Mouse (Mus musculus): ENCODE measurements around the gene Cd28. TPM values are rescaled to one million over a fixed set of nuclear protein-coding genes. Genes with fewer than 3 reads are reported as not detected.

Cd28 gene
- polyA plus RNA-seq, 1 experiment from 2014 or later = 0.06 TPM

GRCm38 (mm10) chr1:60776906-60777305 is 60.3 kb downstream of the Cd28 start:
- no peak overlapping the region for H3K27ac ChIP-seq
- H3K4me1 ChIP-seq = peaks cover 3% of the 10 kb centered on the region; the same call in 1 of the 2 replicates
- no peak overlapping the region for H3K4me2 ChIP-seq (replicated peaks)
- H3K27me3 ChIP-seq = no peaks in the 10 kb centered on the region
- no peaks in the 10 kb centered on the region for H3K36me3 ChIP-seq
- 86% methylated on average over 3 of the region's 3 CpGs for WGBS
- no peak for ATAC-seq (ENCODE audit: low FRiP score)
- no peak overlapping the region for H3K4me3 ChIP-seq
- H3K9ac ChIP-seq = no peak overlapping the region
- no peaks in the 10 kb centered on the region for H3K9me3 ChIP-seq (replicated peaks)

DNA sequence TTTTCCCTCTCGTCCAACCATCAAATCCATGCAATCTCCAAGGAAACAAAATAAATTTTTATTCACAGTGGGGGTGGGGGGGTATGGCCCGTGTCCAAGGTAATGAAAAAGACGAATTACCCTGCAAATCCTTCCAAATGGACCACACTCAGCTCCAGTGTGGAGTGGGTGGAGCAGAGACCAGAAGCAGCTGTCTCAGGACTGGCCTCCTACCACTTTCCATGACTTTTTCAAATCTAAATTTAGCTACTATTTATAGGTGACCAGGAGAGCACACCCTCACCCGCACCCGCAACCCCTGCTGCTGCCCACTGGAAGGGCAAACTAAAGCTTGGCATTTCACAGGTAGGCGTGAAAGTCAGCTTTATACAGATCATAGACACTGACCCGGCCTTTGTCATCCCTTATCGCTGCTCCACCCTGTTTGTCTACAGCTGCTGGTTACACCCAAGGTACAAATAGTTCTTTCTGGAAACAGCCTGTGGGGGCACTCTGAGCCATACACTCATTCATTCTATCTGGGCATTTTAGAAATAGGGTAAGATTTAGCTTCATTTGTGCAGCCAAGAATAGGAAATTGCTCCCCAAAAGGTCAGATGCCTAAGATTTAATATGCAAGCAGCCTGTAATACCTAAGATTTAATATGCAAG is 62.0 kb downstream of the Cd28 start:
- Histone ChIP-seq H3K36me3 (no peaks in the 10 kb centered on the region), H3K4me1 (peaks cover 3% of the 10 kb centered on the region; the same call in 1 of the 2 replicates), H3K9ac (no peak overlapping the region), H3K9me3 (replicated peaks) (no peaks in the 10 kb centered on the region), H3K27me3 (no peaks in the 10 kb centered on the region), H3K4me2 (replicated peaks) (no peak overlapping the region), H3K27ac (no peak overlapping the region), H3K4me3 (no peak overlapping the region)
- WGBS = 69% methylated on average over 8 of the region's 8 CpGs
- ATAC-seq (ENCODE audit: low FRiP score) = no peak

DNA sequence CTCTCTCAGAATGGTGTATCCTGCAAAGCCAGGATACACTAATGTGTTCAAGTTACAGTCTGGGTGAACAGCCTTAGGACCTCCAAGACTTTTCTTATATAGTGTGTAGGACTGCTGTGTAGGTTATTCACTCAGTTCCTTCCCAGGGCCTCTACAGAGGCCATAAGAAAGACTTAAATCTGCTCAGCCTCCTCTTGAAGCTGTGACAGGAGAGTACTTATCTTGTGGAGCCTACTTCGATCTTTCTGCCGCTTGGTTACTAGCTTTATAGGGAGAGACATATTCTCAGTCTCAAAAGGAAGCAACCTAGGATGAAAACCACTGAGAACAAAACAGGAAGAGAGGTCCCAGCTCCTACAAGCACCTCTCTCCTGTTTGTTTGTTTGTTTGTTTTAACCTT is 62.6 kb downstream of the Cd28 start:
- Histone ChIP-seq H3K4me2 (replicated peaks) (no peak overlapping the region), H3K9ac (no peak overlapping the region), H3K4me3 (no peak overlapping the region), H3K4me1 (peaks cover 3% of the 10 kb centered on the region; the same call in 1 of the 2 replicates), H3K36me3 (no peaks in the 10 kb centered on the region), H3K27ac (no peak overlapping the region), H3K27me3 (no peaks in the 10 kb centered on the region), H3K9me3 (replicated peaks) (no peaks in the 10 kb centered on the region)
- ATAC-seq (ENCODE audit: low FRiP score) = no peak
- 98% methylated on average over 2 of the region's 2 CpGs for WGBS

DNA sequence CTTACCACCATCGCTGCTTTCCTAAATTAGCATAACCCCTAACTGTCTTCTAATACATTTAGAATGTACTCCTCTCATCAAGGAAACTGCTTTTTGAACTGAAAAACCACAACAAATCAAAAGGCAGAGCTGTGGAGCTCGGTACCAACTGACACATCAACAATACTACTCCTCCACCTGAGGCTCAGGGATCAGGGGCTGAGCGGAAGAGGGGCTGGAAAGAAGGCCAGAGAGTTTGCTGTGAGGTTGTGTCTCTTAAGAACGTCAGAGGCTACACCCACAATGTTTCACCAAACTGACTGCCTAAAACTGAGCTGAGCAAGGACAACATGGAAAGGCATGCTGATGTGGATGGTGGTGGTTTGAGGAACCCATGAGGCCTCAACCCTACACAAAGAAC is 65.1 kb downstream of the Cd28 start:
- ATAC-seq (ENCODE audit: low FRiP score) = no peak
- 79% methylated on average over 4 of the region's 4 CpGs for WGBS
- Histone ChIP-seq H3K9ac (no peak overlapping the region), H3K27ac (no peak overlapping the region), H3K36me3 (no peaks in the 10 kb centered on the region), H3K4me2 (replicated peaks) (no peak overlapping the region), H3K9me3 (replicated peaks) (no peaks in the 10 kb centered on the region), H3K4me3 (no peak overlapping the region), H3K4me1 (peaks cover 3% of the 10 kb centered on the region; the same call in 1 of the 2 replicates), H3K27me3 (no peaks in the 10 kb centered on the region)

- no peak for ATAC-seq (ENCODE audit: low FRiP score)
- H3K9ac ChIP-seq = no peak overlapping the region
- H3K4me3 ChIP-seq = no peak overlapping the region
- no peaks in the 10 kb centered on the region for H3K27me3 ChIP-seq
- H3K9me3 ChIP-seq (replicated peaks) = no peaks in the 10 kb centered on the region
- no peaks in the 10 kb centered on the region for H3K36me3 ChIP-seq
- H3K4me1 ChIP-seq = no peaks in the 10 kb centered on the region
- H3K27ac ChIP-seq = no peak overlapping the region
- no peak overlapping the region for H3K4me2 ChIP-seq (replicated peaks)
Observed at GRCm38 (mm10) chr1:60793717-60794116, 77.1 kb downstream of the Cd28 start.

DNA sequence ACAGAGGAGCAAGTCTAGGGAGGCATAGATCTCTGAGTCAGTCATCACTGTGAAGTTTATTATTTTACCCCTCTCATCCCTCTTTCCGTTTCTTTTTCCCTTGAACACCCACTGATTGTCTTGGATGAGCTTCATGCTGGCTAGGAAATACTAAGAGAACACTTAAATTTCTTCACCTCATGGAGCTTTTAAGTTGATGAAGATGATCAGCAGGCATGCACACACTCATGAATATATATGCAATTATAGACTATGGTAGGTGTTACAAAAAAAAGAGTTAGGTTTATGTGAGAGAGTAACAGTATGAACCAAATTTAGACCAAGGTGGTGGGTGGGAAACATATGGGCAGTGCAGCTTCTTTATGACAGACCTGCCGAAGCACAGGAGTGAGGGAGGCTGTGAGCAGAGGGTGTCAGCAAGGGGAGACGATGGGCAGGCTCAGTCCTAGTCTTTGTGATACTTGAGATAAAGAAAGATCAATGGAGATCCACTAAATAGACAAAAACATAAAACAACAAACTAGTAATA is 79.1 kb downstream of the Cd28 start:
- ATAC-seq (ENCODE audit: low FRiP score) = no peak
- no peak overlapping the region for H3K4me3 ChIP-seq
- WGBS = 80% methylated on average over 3 of the region's 3 CpGs

DNA sequence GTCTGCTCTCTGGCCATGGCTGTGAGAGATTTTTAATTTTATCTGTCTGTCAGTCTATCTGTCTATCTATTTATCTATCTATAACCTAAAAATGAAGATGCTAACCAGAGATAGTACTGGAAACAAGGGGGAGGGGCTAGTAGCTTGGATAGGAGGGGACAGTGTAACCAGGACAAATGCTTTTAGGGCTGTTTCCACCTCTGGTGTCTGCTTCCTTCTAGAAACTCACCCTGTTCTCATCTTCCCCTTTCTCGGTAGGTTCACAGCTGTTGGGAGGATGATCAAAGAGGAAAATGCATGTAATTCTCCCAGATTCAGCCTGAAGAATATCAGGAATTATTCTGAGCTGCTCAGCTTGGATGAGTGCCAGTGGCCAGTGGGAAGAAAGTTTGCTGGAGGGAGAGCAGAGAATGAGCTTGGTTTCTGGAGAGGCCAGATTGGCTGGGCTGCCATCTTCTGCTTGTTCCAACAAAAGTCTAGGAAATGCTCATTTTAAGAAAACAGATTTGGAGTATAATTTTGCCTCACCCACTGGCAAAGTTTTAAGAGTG is 83.3 kb downstream of the Cd28 start:
- Histone ChIP-seq H3K4me1 (no peaks in the 10 kb centered on the region), H3K27me3 (no peaks in the 10 kb centered on the region), H3K36me3 (no peaks in the 10 kb centered on the region), H3K4me2 (replicated peaks) (no peak overlapping the region), H3K4me3 (no peak overlapping the region), H3K27ac (no peak overlapping the region), H3K9ac (no peak overlapping the region), H3K9me3 (replicated peaks) (no peaks in the 10 kb centered on the region)
- ATAC-seq (ENCODE audit: low FRiP score) = no peak
- WGBS = 65% methylated on average over 1 of the region's 1 CpGs

More for the DNA sequence above, 79.1 kb downstream of the Cd28 start:
- Histone ChIP-seq H3K27ac (no peak overlapping the region), H3K27me3 (no peaks in the 10 kb centered on the region), H3K4me2 (replicated peaks) (no peak overlapping the region), H3K9ac (no peak overlapping the region), H3K9me3 (replicated peaks) (no peaks in the 10 kb centered on the region), H3K4me1 (no peaks in the 10 kb centered on the region), H3K36me3 (no peaks in the 10 kb centered on the region)

DNA sequence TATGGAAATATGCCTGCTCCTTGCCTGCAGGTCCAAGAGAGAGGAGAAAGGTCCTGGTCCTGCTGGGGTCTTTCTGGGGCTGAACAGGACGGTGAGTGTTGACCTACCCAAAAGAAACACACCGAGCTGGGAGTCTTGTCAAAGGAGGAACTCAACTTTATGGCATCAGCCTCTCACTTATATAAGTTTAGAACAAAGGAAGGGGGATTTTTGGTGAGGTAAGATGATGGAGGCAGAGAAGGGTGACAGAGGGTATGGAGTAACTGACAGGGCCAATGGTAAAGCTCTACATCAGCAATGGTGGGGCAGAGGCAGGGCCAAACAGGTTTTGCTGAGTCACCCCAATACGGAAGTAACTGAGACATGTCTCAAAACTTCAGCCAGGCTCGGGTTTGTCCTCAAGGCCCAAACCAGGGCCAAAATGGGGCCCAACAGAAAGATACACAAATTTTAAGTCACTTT is 84.6 kb downstream of the Cd28 start:
- 89% methylated on average over 4 of the region's 4 CpGs for WGBS
- Histone ChIP-seq H3K4me1 (no peaks in the 10 kb centered on the region), H3K9ac (no peak overlapping the region), H3K9me3 (replicated peaks) (no peaks in the 10 kb centered on the region), H3K36me3 (no peaks in the 10 kb centered on the region), H3K4me2 (replicated peaks) (no peak overlapping the region), H3K27me3 (no peaks in the 10 kb centered on the region), H3K4me3 (no peak overlapping the region), H3K27ac (no peak overlapping the region)
- ATAC-seq (ENCODE audit: low FRiP score) = no peak

GRCm38 (mm10) chr1:60803128-60803824 is 86.7 kb downstream of the Cd28 start:
- no peak overlapping the region for H3K4me2 ChIP-seq (replicated peaks)
- no peaks in the 10 kb centered on the region for H3K27me3 ChIP-seq
- WGBS = 92% methylated on average over 4 of the region's 4 CpGs
- H3K4me1 ChIP-seq = no peaks in the 10 kb centered on the region
- no peaks in the 10 kb centered on the region for H3K9me3 ChIP-seq (replicated peaks)
- no peak overlapping the region for H3K4me3 ChIP-seq
- no peak overlapping the region for H3K9ac ChIP-seq
- no peaks in the 10 kb centered on the region for H3K36me3 ChIP-seq
- no peak for ATAC-seq (ENCODE audit: low FRiP score)
- no peak overlapping the region for H3K27ac ChIP-seq

DNA sequence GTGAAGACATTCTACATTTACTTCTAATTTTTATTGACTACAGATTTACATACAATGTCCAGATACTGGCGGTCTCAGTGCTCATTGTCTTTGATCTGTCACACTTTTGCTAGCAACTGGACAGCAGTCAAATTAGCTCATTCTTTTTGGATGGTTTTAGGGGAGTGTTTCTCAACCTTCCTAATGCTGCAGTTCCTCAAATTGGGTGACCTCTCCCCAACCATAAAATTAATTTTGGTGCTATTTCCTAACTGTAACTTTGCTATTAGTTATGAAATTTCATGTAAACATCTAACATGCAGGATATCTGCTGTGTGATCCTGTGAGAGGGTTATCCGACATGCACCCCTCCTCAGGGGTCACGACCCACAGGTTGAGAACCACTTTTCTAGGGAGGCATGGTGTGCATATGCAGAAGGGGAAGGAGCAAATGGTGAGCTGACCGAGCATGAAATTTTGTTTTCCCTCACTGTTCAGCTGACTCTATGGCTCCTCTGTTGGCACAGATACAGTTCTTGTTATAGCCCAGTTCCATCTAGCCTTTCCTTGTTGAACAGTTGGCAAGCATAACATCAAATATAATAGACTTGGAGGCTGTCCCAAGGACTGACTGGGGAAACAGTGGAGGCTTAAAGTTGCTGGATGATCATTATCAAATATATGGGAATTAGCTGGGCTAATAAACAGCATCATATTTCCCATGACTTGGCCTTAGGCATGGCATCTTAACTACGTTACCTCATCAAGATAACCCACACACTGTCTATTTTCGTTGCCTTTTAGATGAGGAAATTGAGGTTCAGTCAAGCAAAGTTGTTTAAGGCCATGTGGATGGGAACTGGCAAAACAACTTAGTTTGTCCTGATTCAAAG is 87.5 kb downstream of the Cd28 start:
- Histone ChIP-seq H3K4me1 (no peaks in the 10 kb centered on the region), H3K27me3 (no peaks in the 10 kb centered on the region), H3K36me3 (no peaks in the 10 kb centered on the region), H3K27ac (no peak overlapping the region), H3K4me3 (no peak overlapping the region), H3K9me3 (replicated peaks) (no peaks in the 10 kb centered on the region), H3K4me2 (replicated peaks) (no peak overlapping the region), H3K9ac (no peak overlapping the region)
- no peak for ATAC-seq (ENCODE audit: low FRiP score)
- 92% methylated on average over 6 of the region's 6 CpGs for WGBS

DNA sequence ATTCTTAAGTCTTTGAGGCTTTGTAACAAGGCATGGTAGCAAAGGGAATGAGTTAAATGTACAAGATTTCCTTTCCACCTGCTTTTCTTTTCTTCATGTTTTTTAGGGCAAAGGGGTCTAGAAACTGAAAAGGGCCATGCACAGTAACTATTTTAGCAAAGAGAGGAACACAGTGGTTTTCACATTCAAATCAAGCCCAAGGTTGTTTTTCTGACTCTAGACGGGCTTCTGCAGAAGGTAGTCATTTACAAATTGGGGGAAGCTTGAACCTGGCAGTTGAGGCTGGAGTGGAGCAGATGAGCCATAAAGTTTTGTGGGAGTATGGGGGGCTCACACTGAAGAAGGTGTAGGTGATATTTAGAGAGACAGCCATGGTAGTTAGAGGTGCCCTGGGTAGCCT is 88.6 kb downstream of the Cd28 start:
- Histone ChIP-seq H3K4me2 (replicated peaks) (no peak overlapping the region), H3K36me3 (no peaks in the 10 kb centered on the region), H3K9me3 (replicated peaks) (no peaks in the 10 kb centered on the region), H3K9ac (no peak overlapping the region), H3K27me3 (no peaks in the 10 kb centered on the region), H3K4me3 (no peak overlapping the region), H3K4me1 (no peaks in the 10 kb centered on the region), H3K27ac (no peak overlapping the region)
- ATAC-seq (ENCODE audit: low FRiP score) = no peak
- WGBS = 78% methylated on average over 1 of the region's 1 CpGs

DNA sequence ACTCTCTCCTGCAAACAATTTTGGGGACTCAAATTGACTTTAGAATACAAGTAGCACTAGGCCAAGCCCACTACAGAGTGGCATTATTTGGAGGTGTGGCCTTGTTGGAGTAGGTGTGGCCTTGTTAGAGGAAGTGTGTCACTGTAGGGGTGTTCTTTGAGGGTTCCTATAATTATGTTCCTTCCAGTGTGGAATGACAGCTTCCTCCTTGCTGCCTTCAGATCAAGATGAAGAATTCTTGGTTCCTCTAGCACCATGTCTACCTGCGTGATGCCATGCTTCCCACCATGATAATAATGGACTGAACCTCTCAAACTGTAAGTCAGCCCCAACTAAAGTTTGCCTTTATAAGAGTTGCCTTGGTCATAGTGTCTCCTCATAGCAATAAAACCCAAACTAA is 91.1 kb downstream of the Cd28 start:
- no peak overlapping the region for H3K4me3 ChIP-seq
- H3K27me3 ChIP-seq = no peaks in the 10 kb centered on the region
- no peak overlapping the region for H3K27ac ChIP-seq
- no peaks in the 10 kb centered on the region for H3K36me3 ChIP-seq
- WGBS = 94% methylated on average over 1 of the region's 1 CpGs
- H3K9me3 ChIP-seq (replicated peaks) = no peaks in the 10 kb centered on the region
- H3K4me1 ChIP-seq = no peaks in the 10 kb centered on the region
- H3K9ac ChIP-seq = no peak overlapping the region
- no peak overlapping the region for H3K4me2 ChIP-seq (replicated peaks)
- no peak for ATAC-seq (ENCODE audit: low FRiP score)

All from hindbrain, embryonic 12.5 days (tissue).